ENCODE assay signal across 20 mouse cellular contexts in genomic region chr10:10343930-10344329, GRCm38 (mm10).
DNase-seq lines count a peak whose midpoint lies in the region; TF ChIP-seq lines count a peak whose summit lies in the region.
"Had no signal": no experiment of that assay in that cellular context is flagged by ENCODE, and none has a peak within 500 bp of the region (broad histone marks: within the 10 kb centered on the region; RNA-seq: fewer than 3 reads in every experiment).

No protein-coding gene starts in this region.

- WGBS in kidney, adult 2 months, result 38% methylated on average over 3 of the region's 3 CpGs
- WGBS in cerebellum, adult 2 months, result 93% methylated on average over 3 of the region's 3 CpGs

- peak; percentile 73 for DNase-seq in kidney, adult 2 months
- no peak for DNase-seq in kidney, postnatal 10 days
- DNase-seq in kidney, adult 9 months, result peak; percentile 68
- peak; percentile 8 for DNase-seq in kidney, postnatal 14 days
- DNase-seq in retina, embryonic 14.5 days (ENCODE audit: low spot score), result no peak
- DNase-seq in gastrocnemius, postnatal 4 days (ENCODE audit: low spot score in 2 of 2), result no peak
- DNase-seq in cerebellum, adult 2 months, result no peak
- DNase-seq: adrenal gland, adult 2 months; adrenal gland, postnatal 25 days; cerebellum, adult 18-20 months; cerebellum, postnatal 10 days; gastrocnemius, postnatal 36 days; heart, adult 2 months had no signal

- H3K4me1 ChIP-seq in kidney, adult 2 months (ENCODE audit: control insufficient read depth, insufficient read depth, low read length), result 0 out of 2 replicates have a peak, but pooled peaks cover 2% of the 10 kb centered on the region
- H3K4me1 ChIP-seq in cerebellum, adult 2 months (ENCODE audit: control insufficient read depth, insufficient read depth, low read length), result no peaks in the 10 kb centered on the region
- H3K4me1 ChIP-seq: embryonic facial prominence, embryonic 15.5 days; forebrain, embryonic 15.5 days; heart, embryonic 15.5 days; hindbrain, embryonic 10.5 days had no signal

- no peak overlapping the region for H3K27ac ChIP-seq in kidney, adult 2 months (ENCODE audit: insufficient read depth, low read depth, low read length)
- H3K27ac ChIP-seq in cerebellum, adult 2 months (ENCODE audit: insufficient read depth, low read length), result no peak overlapping the region
- H3K27ac ChIP-seq: embryonic facial prominence, embryonic 15.5 days; forebrain, embryonic 15.5 days; heart, adult 2 months; heart, embryonic 15.5 days; hindbrain, embryonic 10.5 days; hindbrain, embryonic 14.5 days had no signal

- TF ChIP-seq POLR2A in kidney, adult 2 months (IDR thresholded peaks at IDR 0.05; ENCODE audit: low read depth, low read length), result no peak
- TF ChIP-seq POLR2A in cerebellum, adult 2 months (IDR thresholded peaks at IDR 0.05; ENCODE audit: borderline replicate concordance, insufficient read depth, low read length), result no peak

- no peak overlapping the region for H3K4me3 ChIP-seq in kidney, adult 2 months (ENCODE audit: insufficient read depth, low read depth, low read length)
- no peak overlapping the region for H3K4me3 ChIP-seq in cerebellum, adult 2 months (replicated peaks; ENCODE audit: insufficient read depth, low read depth, low read length)
- H3K4me3 ChIP-seq: embryonic facial prominence, embryonic 15.5 days; erythroblast, embryonic 14.5 days; forebrain, embryonic 15.5 days; heart, adult 2 months; heart, embryonic 15.5 days; hindbrain, embryonic 10.5 days had no signal

- no peaks in the 10 kb centered on the region for H3K36me3 ChIP-seq in kidney, adult 2 months (ENCODE audit: control insufficient read depth, insufficient read depth, low read length)
- H3K36me3 ChIP-seq: embryonic facial prominence, embryonic 15.5 days; forebrain, embryonic 15.5 days; heart, embryonic 15.5 days; hindbrain, embryonic 10.5 days had no signal

- TF ChIP-seq CTCF in kidney, adult 2 months (conservative IDR thresholded peaks at IDR 0.05; ENCODE audit: insufficient read depth, insufficient read length, low read depth, low read length), result no peak
- no peak for TF ChIP-seq CTCF in cerebellum, adult 2 months (IDR thresholded peaks at IDR 0.05; ENCODE audit: borderline replicate concordance, insufficient read depth, low read depth, low read length)

- H3K27me3 ChIP-seq in kidney, adult 2 months (replicated peaks; ENCODE audit: control insufficient read depth, insufficient read depth, low read length), result no peaks in the 10 kb centered on the region
- no peaks in the 10 kb centered on the region for H3K27me3 ChIP-seq in cerebellum, adult 2 months (ENCODE audit: control insufficient read depth, insufficient read depth, low read length)
- H3K27me3 ChIP-seq: CH12.LX; embryonic facial prominence, embryonic 15.5 days; forebrain, embryonic 15.5 days; heart, embryonic 15.5 days had no signal

Comparison
In these comparisons a context has a peak if more than half of its experiments do, and no peak if none do; other contexts are left out.
1. DNase-seq: peak in kidney, adult 2 months (single experiment), kidney, adult 9 months (single experiment) and kidney, postnatal 14 days (single experiment); none in kidney, postnatal 10 days (single experiment), retina, embryonic 14.5 days (single experiment), gastrocnemius, postnatal 4 days (0 of 2) and cerebellum, adult 2 months (0 of 2).